Mouse (Mus musculus) myocyte (in vitro differentiated cells): Measurements from ENCODE around the gene Pced1b. TPM values are rescaled to one million over a fixed set of nuclear protein-coding genes. Genes with fewer than 3 reads are reported as not detected.

Experiments
- H3K27me3 ChIP-seq: one replicate; pipeline ENCODE4 v1.6.1; 2011; ENCODE audit not compliant: control insufficient read depth, insufficient read depth, insufficient read length
- H3K36me3 ChIP-seq: one replicate; pipeline ENCODE4 v1.6.1; 2011; ENCODE audit not compliant: control insufficient read depth, insufficient read depth
- H3K4me2 ChIP-seq: one replicate; pipeline ENCODE4 v1.6.1; 2011; ENCODE audit warnings: low read depth, control low read depth
- H3K4me3 ChIP-seq: one replicate; pipeline ENCODE4 v1.5.1; 2011; ENCODE audit warnings: mild to moderate bottlenecking, control low read depth, moderate library complexity
- H3K79me2 ChIP-seq: one replicate; pipeline ENCODE4 v1.6.1; 2011; ENCODE audit not compliant: control insufficient read depth, insufficient read depth
- H3ac ChIP-seq: one replicate; pipeline ENCODE4 v1.6.1; 2011; ENCODE audit not compliant: control insufficient read depth, insufficient read length
- CEBPB ChIP-seq: IDR thresholded peaks from 2 replicates; pipeline ENCODE4 v1.6.1; 2011; ENCODE audit warnings: mild to moderate bottlenecking, moderate library complexity; ENCODE audit not compliant: poor library complexity, insufficient read depth, severe bottlenecking
- E2F4 ChIP-seq: IDR thresholded peaks from one replicate; pipeline ENCODE4 v1.6.1; 2011; ENCODE audit warnings: mild to moderate bottlenecking, control low read depth, moderate library complexity; ENCODE audit not compliant: insufficient read depth
- MAX ChIP-seq: IDR thresholded peaks from one replicate; pipeline ENCODE4 v1.6.1; 2011; ENCODE audit warnings: low read depth, mild to moderate bottlenecking, control low read depth
- MYOD1 ChIP-seq, 3 experiments: IDR thresholded peaks; one replicate each; pipeline ENCODE4 v1.6.1; 2011; ENCODE audit warnings: control low read depth in 2 of 3, low read depth in 2 of 3, mild to moderate bottlenecking in 2 of 3, moderate library complexity in 1 of 3; ENCODE audit not compliant: insufficient read length in 2 of 3, control insufficient read depth in 1 of 3
- MYOG ChIP-seq, 3 experiments: IDR thresholded peaks; one replicate each; pipeline ENCODE4 v1.6.1; 2011; ENCODE audit warnings: control low read depth in 2 of 3, low read depth in 2 of 3, mild to moderate bottlenecking in 2 of 3; ENCODE audit not compliant: insufficient read length in 2 of 3, control insufficient read depth in 1 of 3, insufficient read depth in 1 of 3
- POLR2A ChIP-seq: IDR thresholded peaks from one replicate; pipeline ENCODE4 v1.6.1; 2011; ENCODE audit warnings: low read depth, mild to moderate bottlenecking, control low read depth, moderate library complexity; ENCODE audit not compliant: insufficient read length
- POLR2AphosphoS2 ChIP-seq: IDR thresholded peaks from one replicate; pipeline ENCODE4 v1.6.1; 2011; ENCODE audit warnings: low read depth, control low read depth; ENCODE audit not compliant: insufficient read length
- REST ChIP-seq: IDR thresholded peaks from one replicate; pipeline ENCODE4 v1.6.1; 2011; ENCODE audit warnings: mild to moderate bottlenecking, control low read depth, moderate library complexity; ENCODE audit not compliant: insufficient read depth, insufficient read length
- SRF ChIP-seq: IDR thresholded peaks from one replicate; pipeline ENCODE4 v1.6.1; 2011; ENCODE audit warnings: low read depth; ENCODE audit not compliant: control insufficient read depth, insufficient read length
- TCF12 ChIP-seq: IDR thresholded peaks from one replicate; pipeline ENCODE4 v1.6.1; 2011; ENCODE audit warnings: mild to moderate bottlenecking, control low read depth; ENCODE audit not compliant: poor library complexity, insufficient read depth, severe bottlenecking
- TCF3 ChIP-seq: IDR thresholded peaks from one replicate; pipeline ENCODE4 v1.6.1; 2011; ENCODE audit warnings: low read depth, control low read depth; ENCODE audit not compliant: insufficient read length
- USF1 ChIP-seq: IDR thresholded peaks from one replicate; pipeline ENCODE4 v1.6.1; 2011; ENCODE audit warnings: low read depth, mild to moderate bottlenecking, control low read depth, moderate library complexity
- polyA plus RNA-seq: library from polyadenylated mRNA; unstranded; fragments of >200 nt; fragmentation: generic; extraction: Trizol; gene quantifications from one replicate; pipeline ENCODE4 v1.2.1, GENCODE M21; 2012; ENCODE audit warnings: missing spikeins

Gene Pced1b
- polyA plus RNA-seq, 1 experiment, result 0.68 TPM

DNA sequence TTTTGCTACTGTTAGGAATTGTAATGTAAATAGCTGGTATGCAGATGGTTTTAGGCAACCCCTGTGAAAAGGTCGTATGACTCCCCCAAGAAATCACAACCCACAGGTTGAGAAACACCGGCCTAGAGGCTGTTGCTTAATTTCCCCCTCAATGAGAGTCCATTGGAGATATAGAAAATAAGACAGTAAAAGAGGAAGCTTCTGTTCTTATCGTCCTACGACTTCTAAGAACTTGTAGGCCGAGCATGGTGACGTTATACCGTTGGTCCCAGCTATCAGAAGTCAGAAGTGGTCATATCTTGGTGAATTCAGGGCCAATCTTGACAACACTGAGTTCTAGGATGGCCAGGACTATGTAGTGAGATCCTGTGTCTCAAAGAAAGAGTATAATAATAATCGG, 65.0 kb downstream of the Pced1b start:
- Histone ChIP-seq H3K36me3 (no peaks in the 10 kb centered on the region), H3K4me2 (no peak overlapping the region), H3K4me3 (no peak overlapping the region), H3K27me3 (no peaks in the 10 kb centered on the region), H3K79me2 (no peaks in the 10 kb centered on the region), H3ac (no peak overlapping the region)
- TF ChIP-seq POLR2AphosphoS2 (no peak), REST (no peak), USF1 (no peak), MYOG (IDR thresholded peaks at IDR 0.05; ENCODE audit: control insufficient read depth in 1 of 3, insufficient read depth in 1 of 3, insufficient read length in 2 of 3, low read depth in 2 of 3) (no peak), POLR2A (no peak), TCF12 (no peak), MAX (no peak), SRF (no peak), CEBPB (no peak), TCF3 (no peak), MYOD1 (IDR thresholded peaks at IDR 0.05; ENCODE audit: control insufficient read depth in 1 of 3, insufficient read length in 2 of 3, low read depth in 2 of 3) (no peak), E2F4 (no peak)

DNA sequence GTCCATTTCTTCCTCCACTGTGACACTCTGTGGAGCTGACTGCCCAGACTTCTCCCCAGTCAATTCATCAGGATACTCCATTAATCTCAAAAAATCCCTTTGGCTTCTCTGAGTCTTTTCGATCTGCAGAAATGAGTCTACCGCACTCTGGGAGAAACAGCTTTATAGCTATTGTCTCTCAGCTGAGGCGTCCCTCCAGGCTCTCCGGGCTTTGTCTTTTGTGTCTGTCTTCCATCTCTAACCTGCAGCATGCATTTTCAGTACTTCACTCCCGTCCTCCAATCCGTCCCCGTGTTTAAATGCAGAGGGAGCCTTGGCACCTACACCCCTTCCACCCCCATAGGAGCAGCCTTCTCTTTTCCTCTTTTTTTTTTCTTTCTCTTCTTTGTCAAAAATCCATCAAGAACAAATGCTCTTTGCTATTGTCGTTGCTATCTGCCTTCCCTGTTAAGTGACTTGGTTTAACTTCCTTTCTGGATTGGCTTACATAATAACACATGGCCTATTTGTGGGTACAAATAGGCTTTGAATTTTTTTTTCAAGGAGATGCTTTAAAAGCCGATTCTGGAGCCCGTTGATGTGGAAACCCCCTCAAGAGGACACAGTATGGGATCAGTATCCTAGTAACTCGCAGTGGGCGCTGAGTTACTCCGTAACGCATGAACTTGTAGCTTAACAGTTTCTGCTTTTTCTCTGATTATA, 68.0 kb downstream of the Pced1b start:
- Histone ChIP-seq H3K79me2 (no peaks in the 10 kb centered on the region), H3K36me3 (no peaks in the 10 kb centered on the region)

DNA sequence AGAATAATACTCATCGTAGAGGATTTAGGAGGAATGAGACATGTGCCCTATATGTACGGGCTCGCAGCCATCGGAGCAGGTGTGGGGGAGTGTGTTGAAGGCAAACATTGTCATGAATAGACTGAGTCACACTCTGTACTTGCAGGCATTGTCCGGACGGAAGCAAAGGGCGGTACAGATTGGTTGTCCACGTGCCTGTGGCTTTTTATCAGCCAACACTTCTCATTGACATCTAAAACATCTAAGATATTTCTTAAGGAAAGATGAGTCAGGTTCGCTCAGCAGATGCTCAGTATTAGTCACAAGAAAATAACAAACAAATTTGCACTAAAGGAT, 68.5 kb downstream of the Pced1b start:
- no peaks in the 10 kb centered on the region for H3K36me3 ChIP-seq

More for the DNA sequence above, 68.0 kb downstream of the Pced1b start:
- Histone ChIP-seq H3ac (no peak overlapping the region), H3K4me2 (peak overlapping the region; percentile 72), H3K27me3 (no peaks in the 10 kb centered on the region), H3K4me3 (no peak overlapping the region)
- TF ChIP-seq SRF (no peak), POLR2A (no peak), MYOG (IDR thresholded peaks at IDR 0.05; ENCODE audit: control insufficient read depth in 1 of 3, insufficient read depth in 1 of 3, insufficient read length in 2 of 3, low read depth in 2 of 3) (no peak), USF1 (no peak), TCF3 (no peak), TCF12 (no peak), E2F4 (no peak), MYOD1 (IDR thresholded peaks at IDR 0.05; ENCODE audit: control insufficient read depth in 1 of 3, insufficient read length in 2 of 3, low read depth in 2 of 3) (no peak), CEBPB (no peak)

DNA sequence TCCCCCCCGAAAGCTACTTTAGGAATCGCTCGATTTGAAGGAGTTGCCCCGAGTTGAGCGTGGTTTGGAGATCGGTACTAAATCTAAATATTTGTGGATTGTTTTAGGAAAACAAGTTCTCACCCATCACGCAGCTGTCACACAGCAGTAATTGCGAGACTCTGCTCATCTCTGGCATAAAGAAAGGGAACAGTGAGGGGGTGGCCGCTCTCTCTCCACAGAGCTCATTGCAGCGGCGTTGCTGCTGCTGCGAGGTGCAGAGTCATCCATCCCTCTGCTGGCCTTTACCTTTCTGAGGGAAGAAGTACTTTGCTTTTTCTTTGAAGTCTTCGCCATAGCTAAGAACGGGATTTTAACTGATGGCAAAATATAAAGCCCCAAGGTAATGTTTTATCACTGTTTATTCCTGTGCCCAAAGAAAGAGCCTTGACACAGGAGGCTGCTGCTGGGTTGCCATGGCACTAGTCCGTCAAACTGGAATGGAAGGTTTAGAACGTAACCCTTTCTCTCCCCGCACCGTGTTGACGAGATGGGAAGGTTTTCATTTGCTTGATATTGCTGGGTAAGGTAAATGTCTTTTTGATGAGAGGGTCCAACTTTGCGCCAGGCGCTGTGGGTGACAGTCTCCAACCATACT, 71.6 kb downstream of the Pced1b start:
- no peaks in the 10 kb centered on the region for H3K36me3 ChIP-seq
- no peaks in the 10 kb centered on the region for H3K79me2 ChIP-seq
- H3K27me3 ChIP-seq, result no peaks in the 10 kb centered on the region
- H3K4me3 ChIP-seq, result no peak overlapping the region
- no peak for TF ChIP-seq MYOD1 (IDR thresholded peaks at IDR 0.05; ENCODE audit: control insufficient read depth in 1 of 3, insufficient read length in 2 of 3, low read depth in 2 of 3)
- no peak overlapping the region for H3ac ChIP-seq
- no peak overlapping the region for H3K4me2 ChIP-seq

More for the DNA sequence above, 68.5 kb downstream of the Pced1b start:
- no peaks in the 10 kb centered on the region for H3K79me2 ChIP-seq
- no peaks in the 10 kb centered on the region for H3K27me3 ChIP-seq
- peak; percentile 88 for TF ChIP-seq USF1
- TF ChIP-seq E2F4, result no peak
- 0 out of 2 replicates have a peak, but pooled peaks have one; percentile 22 for TF ChIP-seq CEBPB
- no peak for TF ChIP-seq POLR2AphosphoS2
- TF ChIP-seq POLR2A, result no peak
- TF ChIP-seq REST, result no peak
- peak in 2 of 3 experiments; percentile 64 to 93 for TF ChIP-seq MYOG (IDR thresholded peaks at IDR 0.05; ENCODE audit: control insufficient read depth in 1 of 3, insufficient read depth in 1 of 3, insufficient read length in 2 of 3, low read depth in 2 of 3)
- TF ChIP-seq MAX, result peak; percentile 65
- TF ChIP-seq TCF12, result peak; percentile 62
- TF ChIP-seq SRF, result no peak
- peak; percentile 76 for TF ChIP-seq TCF3
- peak in 2 of 3 experiments; percentile 93 to 95 for TF ChIP-seq MYOD1 (IDR thresholded peaks at IDR 0.05; ENCODE audit: control insufficient read depth in 1 of 3, insufficient read length in 2 of 3, low read depth in 2 of 3)
- no peak overlapping the region for H3K4me3 ChIP-seq
- no peak overlapping the region for H3ac ChIP-seq
- H3K4me2 ChIP-seq, result peak overlapping the region; percentile 72

DNA sequence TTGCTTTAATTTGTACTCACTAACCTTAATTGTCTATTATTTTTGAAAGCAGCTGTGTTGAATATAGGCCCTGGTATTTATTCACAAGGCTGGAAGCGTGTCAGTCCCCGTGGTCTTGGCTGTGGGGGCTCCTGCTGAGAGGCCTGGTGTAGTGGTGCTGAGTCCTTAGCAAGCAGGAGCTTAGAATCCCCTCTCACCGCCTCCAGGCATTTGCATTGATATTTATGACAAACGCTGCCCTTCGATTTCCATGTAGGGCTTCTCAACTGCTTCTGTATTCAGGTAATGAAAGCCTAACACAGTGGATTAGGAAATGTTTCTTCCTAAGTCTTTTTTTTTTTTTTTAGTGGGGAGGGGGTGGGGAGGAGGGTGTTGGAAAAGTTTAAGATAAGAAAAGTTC, 75.9 kb downstream of the Pced1b start:
- Histone ChIP-seq H3K4me3 (no peak overlapping the region), H3K4me2 (no peak overlapping the region), H3K79me2 (no peaks in the 10 kb centered on the region), H3K36me3 (no peaks in the 10 kb centered on the region), H3K27me3 (no peaks in the 10 kb centered on the region), H3ac (no peak overlapping the region)
- TF ChIP-seq POLR2AphosphoS2 (no peak), MYOD1 (IDR thresholded peaks at IDR 0.05; ENCODE audit: control insufficient read depth in 1 of 3, insufficient read length in 2 of 3, low read depth in 2 of 3) (no peak), CEBPB (no peak), SRF (no peak), TCF12 (no peak), USF1 (no peak), REST (no peak), TCF3 (no peak), POLR2A (no peak), E2F4 (no peak), MYOG (IDR thresholded peaks at IDR 0.05; ENCODE audit: control insufficient read depth in 1 of 3, insufficient read depth in 1 of 3, insufficient read length in 2 of 3, low read depth in 2 of 3) (no peak), MAX (no peak)
